Mouse (Mus musculus) adrenal gland (tissue): Measurements from ENCODE around the gene Hnf1a.

ENCODE experiments used
- intact Hi-C: fragments of 180-260 bp; cut with DNase I; formaldehyde crosslinking; loops from one replicate; pipeline ENCODE4 v1.15.1; 2025

Hnf1a gene

DNA sequence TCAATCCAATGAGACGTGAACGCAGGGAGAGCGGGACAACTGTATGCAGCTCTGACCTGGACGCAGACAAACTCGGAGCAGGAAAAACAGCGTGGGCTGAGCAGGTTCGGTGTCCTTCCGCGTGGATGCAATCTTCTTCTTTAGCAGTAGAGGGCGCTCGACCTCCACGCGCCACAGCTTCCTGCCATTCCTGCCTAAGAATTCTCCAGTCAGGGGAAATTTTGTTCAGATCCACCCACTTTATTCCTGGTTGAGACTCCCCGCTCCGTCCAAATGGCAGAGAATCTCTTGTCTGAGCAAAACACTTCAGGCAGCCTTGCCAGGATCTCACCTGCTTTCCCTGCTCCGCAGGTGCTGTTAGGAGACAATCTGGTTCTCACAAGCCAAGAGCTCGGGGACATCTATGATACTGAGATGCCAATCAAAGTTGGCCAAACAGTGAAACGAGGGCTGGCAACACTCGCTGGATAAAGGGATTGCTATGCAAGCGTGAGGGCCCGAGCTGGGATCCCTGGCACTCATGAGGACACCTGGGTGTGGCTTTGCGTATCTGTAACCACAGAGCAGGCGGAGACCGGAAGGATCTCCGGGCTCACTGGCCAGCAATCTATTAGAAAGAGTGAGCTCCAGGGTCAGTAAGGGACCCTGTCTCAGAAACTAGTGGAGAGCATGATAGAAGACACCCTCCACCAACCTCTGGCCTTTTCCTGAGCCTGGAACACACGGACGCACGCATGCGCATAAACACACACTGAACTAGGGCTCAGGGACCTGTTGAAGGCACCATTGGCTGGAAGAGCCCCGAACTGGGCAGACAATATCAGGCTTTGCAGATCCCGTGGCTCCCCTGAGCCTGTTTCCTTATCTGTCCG is 8.6 kb upstream of the Hnf1a start:
- intact Hi-C loops, result loop anchor here (1.0 to 5.0 kb wide), 2 partner anchors 97 to 253 kb away; no protein-coding TSS in a partner anchor

DNA sequence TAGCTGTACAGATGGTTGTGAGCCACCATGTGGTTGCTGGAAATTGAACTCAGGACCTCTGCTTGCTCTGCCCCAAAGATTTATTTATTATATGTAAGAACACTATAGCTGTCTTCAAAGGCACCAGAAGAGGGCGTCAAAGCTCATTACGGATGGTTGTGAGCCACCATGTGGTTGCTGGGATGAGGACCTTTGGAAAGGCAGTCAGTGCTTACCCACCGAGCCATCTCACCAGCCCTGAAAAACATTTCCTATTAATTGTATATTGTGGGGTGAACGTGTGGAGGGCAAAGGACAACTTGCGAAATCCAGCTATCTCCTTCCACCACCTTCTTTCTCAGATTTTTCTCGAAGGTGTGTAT is 8.0 kb upstream of the Hnf1a start:
- intact Hi-C loops, result loop anchor here (1.0 to 5.0 kb wide), 2 partner anchors 97 to 253 kb away; no protein-coding TSS in a partner anchor

GRCm38 (mm10) chr5:114978473-114978872 is 7.6 kb upstream of the Hnf1a start:
- intact Hi-C loops, result loop anchor here (5.0 kb wide), 1 partner anchor 254 kb away; no protein-coding TSS in a partner anchor

DNA sequence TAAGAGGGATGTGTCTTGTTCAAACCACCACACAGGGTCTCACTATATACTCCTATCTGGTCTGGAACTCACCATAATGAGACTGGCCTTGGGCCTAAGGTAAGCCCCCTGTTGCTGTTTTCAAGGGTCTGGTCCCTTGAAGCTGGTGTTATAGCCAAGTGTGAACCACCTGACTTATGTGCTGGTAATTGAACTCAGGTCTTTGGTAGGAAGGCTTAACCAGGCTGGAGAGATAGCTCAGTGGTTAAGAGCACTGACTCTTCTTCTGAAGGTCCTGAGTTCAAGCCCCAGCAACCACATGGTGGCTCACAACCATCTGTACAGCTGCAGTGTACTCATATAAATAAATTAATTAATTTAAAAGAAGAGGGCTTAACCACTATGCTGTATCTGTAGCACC is 6.0 kb upstream of the Hnf1a start:
- intact Hi-C loops, result loop anchor here (5.0 kb wide), 1 partner anchor 255 kb away; no protein-coding TSS in a partner anchor

DNA sequence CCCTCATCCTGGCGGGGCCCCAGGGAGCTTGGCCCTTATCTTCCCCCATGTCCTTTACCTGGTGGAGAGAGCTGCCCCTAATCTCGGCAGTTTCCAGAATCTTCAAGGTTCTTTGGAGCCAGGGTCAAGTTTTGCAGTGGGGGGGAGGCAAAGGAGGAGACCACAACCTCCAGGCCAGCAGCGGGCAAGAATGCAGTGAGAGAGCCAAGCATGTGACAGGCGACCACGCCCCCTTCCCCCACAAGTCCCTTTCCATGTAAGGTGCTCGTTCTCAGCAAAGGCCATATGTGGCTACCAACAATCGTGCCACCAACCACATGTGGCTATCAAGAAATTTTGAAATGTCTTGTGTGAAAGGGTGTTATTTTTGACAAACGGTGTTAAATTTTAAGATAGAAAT is 2.2 kb upstream of the Hnf1a start:
- intact Hi-C loops, result no loop called here

GRCm38 (mm10) chr5:114972201-114972600 is 1.3 kb upstream of the Hnf1a start:
- intact Hi-C loops, result no loop called here

DNA sequence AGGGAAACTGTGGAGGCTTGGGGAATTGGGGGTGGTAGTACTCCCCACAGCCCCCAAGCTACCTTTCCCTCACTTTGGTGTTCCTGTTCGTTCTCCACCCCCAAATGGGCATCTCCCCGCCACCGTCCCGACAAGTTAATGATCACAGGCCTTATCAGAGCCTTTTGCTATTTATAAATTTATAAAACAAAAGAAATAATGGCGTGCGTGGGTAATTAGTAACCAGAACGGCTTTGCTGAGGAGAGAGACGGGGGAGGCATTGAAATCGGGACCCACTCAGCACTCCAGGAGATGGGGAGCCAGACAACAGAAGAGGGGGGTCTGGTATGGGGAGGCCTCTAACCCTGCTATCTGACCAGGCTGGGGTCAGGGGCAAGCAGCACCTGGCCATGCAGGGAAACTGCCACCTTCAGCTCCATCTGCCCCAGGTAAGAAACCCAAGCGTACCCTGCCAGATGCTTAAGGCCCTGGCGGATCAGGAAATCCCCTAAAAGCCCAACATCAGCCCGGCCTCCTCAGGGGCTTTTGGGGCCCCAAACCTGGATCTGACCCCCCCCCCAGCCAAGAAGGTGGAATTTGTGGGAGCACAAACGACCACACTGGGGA is 1.2 kb downstream of the Hnf1a start:
- intact Hi-C loops, result no loop called here

DNA sequence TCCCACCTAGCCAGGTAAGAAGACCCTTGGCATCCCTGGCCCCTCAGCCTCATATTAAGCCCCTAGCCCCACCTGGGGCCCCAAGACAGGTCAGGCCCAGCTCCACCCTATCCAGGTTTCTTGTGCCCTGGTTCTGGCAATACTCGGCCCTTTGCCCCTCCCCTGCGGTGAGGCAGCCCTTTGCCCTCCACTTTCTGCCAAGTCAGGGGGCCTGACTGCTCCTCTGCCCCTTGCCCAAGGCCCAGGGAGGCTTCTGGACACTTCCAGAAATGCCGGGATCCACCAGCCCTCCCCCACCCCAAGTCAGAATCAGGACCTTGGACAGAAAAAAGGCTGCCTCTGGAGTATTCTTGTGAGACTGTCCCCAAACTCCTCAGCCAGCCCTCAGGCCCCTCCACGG is 1.8 kb downstream of the Hnf1a start:
- intact Hi-C loops, result no loop called here

DNA sequence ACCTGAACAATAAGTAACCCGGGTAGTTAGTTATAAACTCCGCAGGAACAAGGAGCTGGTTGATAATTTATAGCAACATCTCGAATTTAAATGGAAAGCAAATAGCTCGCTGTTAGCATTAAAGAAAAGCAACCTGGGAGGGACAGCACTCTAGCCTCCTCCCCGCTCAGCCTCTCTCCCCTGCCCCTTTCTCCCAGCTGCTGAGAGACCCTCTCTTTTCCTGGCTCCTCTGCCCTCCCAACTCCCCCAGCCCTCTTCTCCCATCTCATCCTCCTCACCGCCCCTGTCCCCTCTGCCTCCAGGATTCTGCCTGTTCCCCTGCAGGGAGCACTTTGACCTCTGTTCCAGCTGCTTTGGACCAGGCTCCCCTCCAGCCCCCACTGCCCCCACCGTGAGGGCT is 2.2 kb downstream of the Hnf1a start:
- intact Hi-C loops, result no loop called here

DNA sequence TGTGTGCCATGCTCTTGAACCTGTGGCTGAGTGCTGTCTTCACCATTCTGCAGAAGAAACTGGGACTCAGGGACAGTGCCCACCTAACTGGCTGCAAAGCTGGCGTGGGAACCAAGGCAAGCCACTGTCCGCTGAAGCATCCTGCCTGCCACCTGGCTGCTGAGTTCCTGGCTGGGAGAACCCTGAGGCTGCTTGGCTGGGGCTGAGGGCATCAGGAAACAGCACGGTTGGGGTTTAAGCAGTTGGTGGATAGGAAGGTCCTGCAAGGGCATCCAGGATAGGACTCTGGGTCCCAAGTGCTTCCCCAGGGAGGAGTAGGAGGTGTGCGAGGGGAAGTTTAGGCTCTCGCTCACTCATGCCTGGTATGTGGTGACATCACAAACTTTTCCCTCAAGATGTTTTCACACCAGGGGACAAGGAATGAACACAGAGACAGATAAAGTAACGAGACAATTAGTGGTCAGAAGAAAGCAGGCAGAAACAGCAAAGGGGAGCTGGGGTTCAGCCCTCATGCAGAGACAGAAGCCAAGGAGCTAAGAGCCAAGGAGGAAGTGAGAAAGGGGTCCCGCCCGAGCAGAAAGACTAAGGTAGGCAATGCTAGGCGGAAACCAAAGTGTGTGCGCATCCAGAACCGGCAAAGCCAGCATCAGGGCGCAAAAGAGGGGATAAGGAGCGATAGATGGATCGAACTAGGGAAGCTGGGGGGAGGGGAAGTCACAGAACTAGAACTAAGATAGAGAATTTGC is 3.2 kb downstream of the Hnf1a start:
- intact Hi-C loops, result no loop called here

GRCm38 (mm10) chr5:114964967-114965898 is 5.7 kb downstream of the Hnf1a start:
- intact Hi-C loops, result no loop called here

GRCm38 (mm10) chr5:114964315-114964966 is 6.5 kb downstream of the Hnf1a start:
- intact Hi-C loops, result no loop called here

DNA sequence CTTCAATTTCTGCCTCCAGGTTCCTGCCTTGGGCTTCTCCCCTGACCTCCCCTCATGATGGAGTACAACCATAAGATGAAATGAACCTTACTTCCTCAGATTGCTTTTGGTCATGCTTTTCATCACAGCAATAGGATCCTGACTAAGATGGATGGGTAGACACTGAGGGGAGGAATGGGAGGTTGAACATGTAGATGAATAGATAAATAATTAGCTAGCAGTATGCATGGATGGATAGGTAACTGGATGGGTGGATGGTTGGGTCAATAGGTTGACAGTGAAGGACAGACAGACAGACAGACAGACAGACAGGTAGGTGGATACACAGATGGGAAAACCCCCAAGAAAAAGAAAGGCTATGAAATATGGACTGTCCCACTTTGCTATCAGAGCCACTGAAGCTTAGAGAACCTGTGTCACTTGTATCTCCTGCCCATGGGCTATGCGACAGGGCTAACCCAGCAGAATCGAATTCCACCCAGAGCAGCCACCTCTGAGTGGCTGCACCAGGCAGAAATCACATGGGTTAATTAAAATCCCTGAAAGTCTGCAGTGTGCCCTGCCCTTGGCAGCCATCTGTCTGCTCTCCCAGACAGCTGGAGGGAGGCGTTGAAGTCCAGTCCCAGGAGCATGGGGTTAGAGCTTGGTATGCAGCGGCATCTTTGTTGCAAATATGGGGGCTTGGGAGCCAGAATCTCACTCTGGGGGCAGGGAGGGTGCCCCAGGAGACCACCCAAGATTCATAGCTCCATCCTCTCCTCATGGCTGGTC is 9.1 kb downstream of the Hnf1a start:
- intact Hi-C loops, result no loop called here

DNA sequence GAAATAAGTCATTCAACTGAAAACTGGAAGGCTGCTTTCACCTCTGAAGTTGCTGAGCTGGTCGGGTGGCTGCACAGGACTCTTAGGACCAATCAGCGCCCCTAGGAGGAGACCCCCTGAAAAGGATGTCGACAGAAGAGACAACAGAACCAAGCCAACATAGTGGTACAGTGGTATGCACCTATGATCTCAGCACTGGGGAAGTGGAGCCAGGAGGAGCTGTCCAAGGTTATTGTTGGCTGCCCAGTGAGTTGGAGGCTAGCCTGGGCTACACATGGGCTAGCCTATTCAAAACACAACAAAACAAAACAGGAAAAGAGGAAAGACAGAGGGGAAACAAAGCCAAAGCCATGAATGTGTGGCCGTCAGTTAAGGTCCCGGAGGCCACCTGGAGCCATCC is 12.8 kb downstream of the Hnf1a start:
- intact Hi-C loops, result no loop called here

- intact Hi-C loops, result no loop called here
These were observed 17.6 kb downstream of the Hnf1a start for GRCm38 (mm10) chr5:114953326-114953725.

- intact Hi-C loops, result no loop called here
These were observed 19.5 kb downstream of the Hnf1a start for GRCm38 (mm10) chr5:114951279-114951880.

DNA sequence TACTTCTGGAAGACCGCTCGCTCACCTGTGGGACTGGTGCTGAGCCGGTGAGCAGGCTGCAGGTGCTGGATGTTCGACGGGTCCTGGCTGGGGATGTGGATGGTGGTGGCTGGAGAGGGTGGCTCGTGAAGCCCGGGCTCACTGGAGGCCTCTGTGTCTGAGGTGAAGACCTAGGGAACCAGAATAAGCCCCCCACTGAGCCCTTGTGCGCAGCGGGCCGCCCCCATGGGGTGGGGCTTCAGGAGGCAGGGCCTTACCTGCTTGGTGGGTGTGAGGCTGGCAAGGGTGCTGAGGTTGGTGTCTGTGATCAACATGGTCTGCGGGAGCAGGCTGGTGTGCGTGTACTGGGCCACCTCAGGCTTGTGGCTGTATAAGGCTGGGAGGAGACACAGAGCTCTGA is 20.2 kb downstream of the Hnf1a start:
- intact Hi-C loops, result no loop called here

- intact Hi-C loops, result no loop called here
These were observed 21.1 kb downstream of the Hnf1a start for GRCm38 (mm10) chr5:114949812-114950211.

- intact Hi-C loops, result no loop called here
These were observed 21.6 kb downstream of the Hnf1a start for GRCm38 (mm10) chr5:114949316-114949715.
